Mouse (Mus musculus) hindbrain, embryonic 11.5 days (tissue): ENCODE measurements around the gene S100a14. TPM values are rescaled to one million over a fixed set of nuclear protein-coding genes. Genes with fewer than 3 reads are reported as not detected.

Source experiments
- ATAC-seq: fragments of 200-750 bp; cut with Nextera tagmentation; 2 replicates; pipeline ENCODE4 v1.8.0; 2017; ENCODE audit warnings: mild to moderate bottlenecking, moderate TSS enrichment, moderate library complexity; ENCODE audit not compliant: low FRiP score
- DNase-seq: peaks from one replicate; pipeline ENCODE4 v3.0.0-alpha.2; 2015; ENCODE audit warnings: low spot score
- H3K27ac ChIP-seq: fragments of 300-500 bp; sonication (generic); 2 replicates; pipeline ENCODE4 v1.5.1; 2014; ENCODE audit warnings: mild to moderate bottlenecking, low read depth, low read length
- H3K27me3 ChIP-seq: fragments of 300-500 bp; sonication (generic); 2 replicates; pipeline ENCODE4 v1.6.1; 2014; ENCODE audit warnings: mild to moderate bottlenecking, low read length, moderate library complexity, mixed read lengths; ENCODE audit not compliant: control insufficient read depth, insufficient read depth
- H3K36me3 ChIP-seq: fragments of 300-500 bp; sonication (generic); 2 replicates; pipeline ENCODE4 v1.6.1; 2014; ENCODE audit warnings: mild to moderate bottlenecking, low read length, moderate library complexity, mixed read lengths; ENCODE audit not compliant: control insufficient read depth, insufficient read depth
- H3K4me1 ChIP-seq: fragments of 300-500 bp; sonication (generic); replicated peaks from 2 replicates; pipeline ENCODE4 v1.6.1; 2014; ENCODE audit warnings: low read length, mixed read lengths; ENCODE audit not compliant: control insufficient read depth, insufficient read depth
- H3K4me2 ChIP-seq: fragments of 300-500 bp; sonication (generic); replicated peaks from 2 replicates; pipeline ENCODE4 v1.6.1; 2014; ENCODE audit warnings: mild to moderate bottlenecking, low read depth, low read length
- H3K4me3 ChIP-seq: fragments of 300-500 bp; sonication (generic); 2 replicates; pipeline ENCODE4 v1.5.1; 2014; ENCODE audit warnings: low read depth, low read length
- H3K9ac ChIP-seq: fragments of 300-500 bp; sonication (generic); 2 replicates; pipeline ENCODE4 v1.6.1; 2014; ENCODE audit warnings: low read depth, low read length
- H3K9me3 ChIP-seq: fragments of 300-500 bp; sonication (generic); 2 replicates; pipeline ENCODE4 v1.6.1; 2016; ENCODE audit warnings: low read length; ENCODE audit not compliant: control insufficient read depth
- WGBS: fragments of 180-500 bp; shearing (Covaris S2); extraction: QIAGEN DNeasy Blood & Tissue Kit; methylation state at CpG from one replicate; pipeline ENCODE4 v1.1.7; 2014; 5-methylcytosine and 5-hydroxymethylcytosine counted together
- polyA plus RNA-seq: library from polyadenylated mRNA; unstranded; fragments of >200 nt; fragmentation: Nextera tagmentation; extraction: Ambion mirVana; gene quantifications from 2 replicates; pipeline ENCODE4 v1.2.1, GENCODE M21; 2014

The S100a14 gene
- polyA plus RNA-seq, 1 experiment from 2014 or later = not detected

DNA sequence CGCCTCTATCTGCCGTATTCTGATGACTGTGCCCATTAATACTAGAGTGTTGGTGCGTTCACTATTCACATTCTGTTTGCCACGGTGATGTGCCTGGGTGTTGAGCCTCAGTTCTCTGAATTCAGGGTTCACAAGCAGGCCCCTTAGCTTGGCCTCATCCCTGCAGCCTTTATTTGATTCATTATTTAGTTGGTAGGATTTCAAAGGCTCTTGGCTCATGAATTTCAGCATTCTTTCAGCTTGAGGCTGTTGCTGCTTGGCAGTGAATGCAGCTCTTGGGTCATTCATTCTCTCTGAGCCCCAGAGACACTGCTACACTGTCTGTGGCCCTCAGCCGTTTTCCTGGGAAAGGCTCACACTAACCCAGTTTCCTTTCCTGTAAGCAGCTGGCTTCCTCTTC, 29.3 kb downstream of the S100a14 start:
- 46% methylated on average over 5 of the region's 5 CpGs for WGBS
- Histone ChIP-seq H3K4me1 (no peaks in the 10 kb centered on the region), H3K9me3 (no peaks in the 10 kb centered on the region), H3K27me3 (no peaks in the 10 kb centered on the region), H3K9ac (no peak overlapping the region), H3K4me2 (no peak overlapping the region), H3K4me3 (no peak overlapping the region), H3K27ac (no peak overlapping the region), H3K36me3 (no peaks in the 10 kb centered on the region)
- DNase-seq = no peak
- ATAC-seq = peak; percentile 59

DNA sequence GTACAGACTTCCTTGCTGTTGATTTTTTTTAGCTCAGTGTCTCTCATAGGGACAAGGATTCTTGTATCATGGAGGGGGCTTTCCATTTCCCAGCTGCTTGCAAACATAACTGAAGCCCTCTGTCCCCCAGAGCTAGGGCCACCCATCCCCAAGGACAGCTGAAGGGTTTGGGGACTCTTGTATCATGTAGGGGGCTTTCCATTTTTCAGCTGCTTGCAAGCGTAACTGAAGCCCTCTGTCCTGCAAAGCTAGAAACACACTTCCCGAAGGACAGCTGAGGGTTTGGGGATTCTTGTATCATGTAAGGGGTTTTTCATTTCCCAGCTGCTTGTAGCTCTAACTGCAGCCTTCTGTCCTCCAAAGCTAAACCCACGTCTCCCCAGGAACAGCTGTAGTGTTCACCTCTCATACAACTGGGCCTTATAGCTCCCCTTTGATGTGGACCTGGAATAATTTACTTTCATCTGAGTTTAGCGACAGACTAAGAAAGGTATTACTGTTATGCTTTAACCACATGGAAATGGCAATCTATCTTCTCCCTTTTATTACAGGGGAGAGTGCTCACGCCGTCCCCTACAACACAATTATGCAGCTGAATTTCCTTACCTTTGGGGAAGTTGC, 33.5 kb downstream of the S100a14 start, which contains the start of gene S100a3:
Gene S100a3 (plus strand): TSS at position 571 of the 621 bp plus-strand sequence.
- DNase-seq (no peak), ATAC-seq (no peak)
- no peak within 1 kb of the TSS for H3K27ac ChIP-seq
- H3K4me2 ChIP-seq = no peak within 1 kb of the TSS
- no peak within 1 kb of the TSS for H3K9ac ChIP-seq
- no peaks in the 10 kb centered on the region for H3K27me3 ChIP-seq
- H3K9me3 ChIP-seq = no peaks in the 10 kb centered on the region
- no peaks in the 10 kb centered on the region for H3K4me1 ChIP-seq
- no peak within 1 kb of the TSS for H3K4me3 ChIP-seq
- WGBS = 85% methylated on average over 6 of the region's 6 CpGs
- no peaks in the 10 kb centered on the region for H3K36me3 ChIP-seq

DNA sequence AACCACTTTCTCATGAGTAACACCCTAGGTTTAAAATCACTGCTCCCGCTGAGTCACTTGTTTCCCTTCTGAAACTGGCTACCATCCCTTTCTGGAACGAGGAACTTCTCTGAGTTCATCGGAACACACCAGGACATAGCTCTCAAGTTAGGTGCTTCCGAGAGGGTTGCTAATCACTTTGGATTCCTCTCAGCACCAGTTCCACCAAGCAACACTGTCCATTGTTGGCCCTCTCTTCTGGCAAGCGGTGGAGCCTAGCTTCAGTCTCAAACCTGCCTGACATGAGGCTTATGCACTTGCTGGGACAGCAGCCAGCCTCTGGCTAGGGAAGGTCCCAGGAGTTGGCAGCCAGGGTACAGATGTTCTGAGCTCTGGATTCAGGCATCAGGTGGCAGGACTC, 48.0 kb downstream of the S100a14 start:
- WGBS = 86% methylated on average over 5 of the region's 5 CpGs
- ATAC-seq (no peak), DNase-seq (no peak)
- Histone ChIP-seq H3K27me3 (no peaks in the 10 kb centered on the region), H3K27ac (no peak overlapping the region), H3K4me3 (no peak overlapping the region), H3K9ac (no peak overlapping the region), H3K9me3 (no peaks in the 10 kb centered on the region), H3K36me3 (no peaks in the 10 kb centered on the region), H3K4me1 (no peaks in the 10 kb centered on the region), H3K4me2 (no peak overlapping the region)

DNA sequence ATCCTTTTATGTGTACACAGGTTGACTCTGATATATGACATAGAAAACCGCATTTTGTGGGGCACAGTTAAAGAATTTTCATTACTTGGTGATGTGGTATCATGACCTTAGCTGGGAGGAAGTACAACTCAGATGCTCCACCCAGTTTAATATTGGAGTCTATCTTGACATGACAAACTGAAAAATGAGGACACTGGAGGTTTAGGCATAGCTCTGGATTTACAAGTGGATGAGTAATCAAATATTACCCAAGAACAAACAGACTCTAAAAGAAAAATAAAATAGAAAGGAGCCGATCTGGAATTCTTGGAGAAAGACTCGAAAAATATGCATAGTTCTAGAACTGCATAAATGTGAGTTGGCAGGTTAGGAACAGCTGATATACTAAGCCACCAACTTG, 48.7 kb downstream of the S100a14 start:
- Histone ChIP-seq H3K4me1 (no peaks in the 10 kb centered on the region), H3K27me3 (no peaks in the 10 kb centered on the region), H3K9ac (no peak overlapping the region), H3K4me2 (no peak overlapping the region), H3K9me3 (no peaks in the 10 kb centered on the region), H3K27ac (no peak overlapping the region), H3K4me3 (no peak overlapping the region), H3K36me3 (no peaks in the 10 kb centered on the region)
- no peak for ATAC-seq
- 86% methylated on average over 3 of the region's 3 CpGs for WGBS
- no peak for DNase-seq

DNA sequence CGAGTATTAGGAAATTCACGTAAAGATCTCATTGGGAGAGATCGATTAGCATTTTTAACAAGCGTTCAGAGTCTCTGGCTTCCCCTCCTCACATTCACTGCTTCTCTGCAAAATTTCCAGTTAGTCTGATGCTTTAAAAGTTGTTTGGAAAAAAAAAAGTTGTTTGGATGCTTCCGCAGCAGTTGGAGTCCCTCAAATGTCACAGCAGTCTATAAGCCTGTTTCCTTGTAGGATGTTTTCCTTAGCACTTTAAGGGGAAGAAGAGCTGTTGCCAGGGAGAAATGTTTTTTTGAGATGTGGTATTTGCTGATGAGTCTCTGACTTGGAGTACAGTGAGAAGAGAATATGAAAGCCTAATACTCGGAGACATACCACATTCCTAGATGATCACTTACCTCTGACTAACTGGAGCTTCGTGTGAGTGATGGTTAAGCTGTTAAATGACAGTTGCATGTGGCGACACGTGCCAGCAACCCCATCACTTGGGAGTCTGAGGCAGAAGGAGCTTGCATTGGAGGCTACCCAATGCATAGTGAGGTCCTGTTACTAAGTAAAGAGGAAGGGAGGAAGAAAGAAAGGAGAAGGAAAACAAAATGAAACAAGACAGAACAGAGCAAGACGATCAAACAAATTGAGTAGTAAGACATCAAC, 49.8 kb downstream of the S100a14 start:
- H3K27ac ChIP-seq = no peak overlapping the region
- H3K4me2 ChIP-seq = no peak overlapping the region
- H3K4me3 ChIP-seq = no peak overlapping the region
- WGBS = 77% methylated on average over 10 of the region's 10 CpGs
- H3K4me1 ChIP-seq = no peaks in the 10 kb centered on the region
- no peaks in the 10 kb centered on the region for H3K36me3 ChIP-seq
- no peak overlapping the region for H3K9ac ChIP-seq
- no peaks in the 10 kb centered on the region for H3K27me3 ChIP-seq
- H3K9me3 ChIP-seq = no peaks in the 10 kb centered on the region
- ATAC-seq (no peak), DNase-seq (no peak)

Other genes with a start within 250 kb of the S100a14 start
- 13.6 and 26.0 TPM in 2 replicates for gene Gatad2b, start 233.7 kb upstream of the S100a14 start, polyA plus RNA-seq
- 13.5 and 14.8 TPM in 2 replicates for gene Slc27a3, start 136.9 kb upstream of the S100a14 start, polyA plus RNA-seq
- gene Ints3, start 93.2 kb upstream of the S100a14 start, polyA plus RNA-seq = 34.2 and 34.7 TPM in 2 replicates
- 2.5 and 3.7 TPM in 2 replicates for gene Npr1, start 61.0 kb upstream of the S100a14 start, polyA plus RNA-seq
- gene Ilf2, start 50.7 kb upstream of the S100a14 start, polyA plus RNA-seq = 364 and 368 TPM in 2 replicates
- gene Snapin, start 35.8 kb upstream of the S100a14 start, polyA plus RNA-seq = 72.3 and 77.9 TPM in 2 replicates
- 138 and 143 TPM in 2 replicates for gene Chtop, start 17.4 kb upstream of the S100a14 start, polyA plus RNA-seq
- gene S100a1, start 12.5 kb upstream of the S100a14 start, polyA plus RNA-seq = 8.4 and 9.8 TPM in 2 replicates
- gene S100a13, start 12.4 kb upstream of the S100a14 start, polyA plus RNA-seq = 10.9 and 15.0 TPM in 2 replicates
- gene S100a16, start 10.4 kb downstream of the S100a14 start, polyA plus RNA-seq = 57.0 and 59.8 TPM in 2 replicates
- gene S100a3, start 33.7 kb downstream of the S100a14 start, polyA plus RNA-seq = 0.39 TPM in 1 of 2 replicates, not detected in the other
- not detected in 2 replicates for gene S100a2, start 63.4 kb downstream of the S100a14 start, polyA plus RNA-seq
- not detected in 2 replicates for gene Gm42674, start 75.0 kb downstream of the S100a14 start, polyA plus RNA-seq
- gene S100a4, start 76.9 kb downstream of the S100a14 start, polyA plus RNA-seq = 0.91 and 1.4 TPM in 2 replicates
- gene S100a5, start 81.7 kb downstream of the S100a14 start, polyA plus RNA-seq = not detected in 2 replicates
- gene S100a6, start 86.0 kb downstream of the S100a14 start, polyA plus RNA-seq = 23.5 and 25.9 TPM in 2 replicates
- gene S100a7a, start 127.2 kb downstream of the S100a14 start, polyA plus RNA-seq = not detected in 2 replicates
- gene S100a8, start 142.1 kb downstream of the S100a14 start, polyA plus RNA-seq = 2.8 and 4.2 TPM in 2 replicates
- 0.86 and 3.1 TPM in 2 replicates for gene S100a9, start 168.9 kb downstream of the S100a14 start, polyA plus RNA-seq
- not detected in 2 replicates for gene Pglyrp4, start 200.1 kb downstream of the S100a14 start, polyA plus RNA-seq